Mouse (Mus musculus): ENCODE measurements around the gene Ptpru. TPM values are rescaled to one million over a fixed set of nuclear protein-coding genes. Genes with fewer than 3 reads are reported as not detected.
A peak's percentile ranks its signal among the peaks of the same experiment; 100 is the strongest.

The Ptpru gene
- polyA plus RNA-seq, 1 experiment from 2014 or later: 11.4 TPM

GRCm38 (mm10) chr4:131843290-131843743 is 5.2 kb upstream of the Ptpru start, which contains the start of gene Mecr:
Mecr (plus strand) TSS chr4:131843470.
- Histone ChIP-seq H3K9me3 (ENCODE audit: control insufficient read depth, low read length) (no peaks in the 10 kb centered on the region), H3K4me3 (ENCODE audit: low read depth, low read length) (peak within 1 kb of the TSS; percentile 85), H3K36me3 (ENCODE audit: control insufficient read depth, insufficient read depth, low read length) (no peaks in the 10 kb centered on the region), H3K4me1 (ENCODE audit: control insufficient read depth, insufficient read depth, low read length) (peaks cover 9% of the 10 kb centered on the region), H3K27ac (ENCODE audit: low read depth, low read length) (no peak within 1 kb of the TSS), H3K27me3 (ENCODE audit: control insufficient read depth, insufficient read depth, low read length) (peaks cover 2% of the 10 kb centered on the region; the same call in 1 of the 2 replicates), H3K9ac (ENCODE audit: low read length) (peak within 1 kb of the TSS; percentile 69), H3K4me2 (peak within 1 kb of the TSS; percentile 89)
- WGBS: under 1% methylated on average over 37 of the region's 37 CpGs
- DNase-seq (ENCODE audit: low spot score, missing footprints): peak; percentile 99
- peak; percentile 86 for ATAC-seq (ENCODE audit: low FRiP score)

GRCm38 (mm10) chr4:131836891-131837491 is 1.1 kb downstream of the Ptpru start:
- under 1% methylated on average over 72 of the region's 76 CpGs for WGBS
- H3K36me3 ChIP-seq (ENCODE audit: control insufficient read depth, insufficient read depth, low read length): no peaks in the 10 kb centered on the region
- peak; percentile 16 for ATAC-seq (ENCODE audit: low FRiP score)
- peaks cover 6% of the 10 kb centered on the region for H3K4me1 ChIP-seq (ENCODE audit: control insufficient read depth, insufficient read depth, low read length)
- H3K4me2 ChIP-seq: peak overlapping the region; percentile 98
- H3K27ac ChIP-seq (ENCODE audit: low read depth, low read length): no peak overlapping the region
- H3K9ac ChIP-seq (ENCODE audit: low read length): peak overlapping the region; percentile 79
- H3K9me3 ChIP-seq (ENCODE audit: control insufficient read depth, low read length): no peaks in the 10 kb centered on the region
- peaks cover 28% of the 10 kb centered on the region for H3K27me3 ChIP-seq (ENCODE audit: control insufficient read depth, insufficient read depth, low read length)
- DNase-seq (ENCODE audit: low spot score, missing footprints): peak; percentile 94
- peak overlapping the region; percentile 67 for H3K4me3 ChIP-seq (ENCODE audit: low read depth, low read length)

GRCm38 (mm10) chr4:131836351-131836881 is 1.7 kb downstream of the Ptpru start:
- Histone ChIP-seq H3K9me3 (ENCODE audit: control insufficient read depth, low read length) (no peaks in the 10 kb centered on the region), H3K9ac (ENCODE audit: low read length) (peak overlapping the region; percentile 79), H3K4me3 (ENCODE audit: low read depth, low read length) (peak overlapping the region; percentile 67), H3K36me3 (ENCODE audit: control insufficient read depth, insufficient read depth, low read length) (no peaks in the 10 kb centered on the region), H3K4me2 (peak overlapping the region; percentile 98), H3K27me3 (ENCODE audit: control insufficient read depth, insufficient read depth, low read length) (peaks cover 28% of the 10 kb centered on the region), H3K27ac (ENCODE audit: low read depth, low read length) (no peak overlapping the region), H3K4me1 (ENCODE audit: control insufficient read depth, insufficient read depth, low read length) (peaks cover 6% of the 10 kb centered on the region)
- under 1% methylated on average over 39 of the region's 39 CpGs for WGBS
- DNase-seq (ENCODE audit: low spot score, missing footprints): peak; percentile 95
- peak; percentile 29 for ATAC-seq (ENCODE audit: low FRiP score)

- Histone ChIP-seq H3K4me1 (ENCODE audit: control insufficient read depth, insufficient read depth, low read length) (peaks cover 6% of the 10 kb centered on the region), H3K36me3 (ENCODE audit: control insufficient read depth, insufficient read depth, low read length) (no peaks in the 10 kb centered on the region), H3K9ac (ENCODE audit: low read length) (no peak overlapping the region), H3K27ac (ENCODE audit: low read depth, low read length) (no peak overlapping the region), H3K4me2 (no peak overlapping the region), H3K27me3 (ENCODE audit: control insufficient read depth, insufficient read depth, low read length) (peaks cover 28% of the 10 kb centered on the region), H3K4me3 (ENCODE audit: low read depth, low read length) (no peak overlapping the region), H3K9me3 (ENCODE audit: control insufficient read depth, low read length) (no peaks in the 10 kb centered on the region)
- ATAC-seq (ENCODE audit: low FRiP score): no peak
- WGBS: 28% methylated on average over 9 of the region's 9 CpGs
- no peak for DNase-seq (ENCODE audit: low spot score, missing footprints)
These were observed 4.0 kb downstream of the Ptpru start for GRCm38 (mm10) chr4:131833971-131834609.

GRCm38 (mm10) chr4:131832759-131833407 is 5.2 kb downstream of the Ptpru start:
- no peak for ATAC-seq (ENCODE audit: low FRiP score)
- peaks cover 26% of the 10 kb centered on the region for H3K27me3 ChIP-seq (ENCODE audit: control insufficient read depth, insufficient read depth, low read length)
- H3K36me3 ChIP-seq (ENCODE audit: control insufficient read depth, insufficient read depth, low read length): no peaks in the 10 kb centered on the region
- WGBS: 82% methylated on average over 3 of the region's 3 CpGs
- no peak for DNase-seq (ENCODE audit: low spot score, missing footprints)
- H3K9ac ChIP-seq (ENCODE audit: low read length): no peak overlapping the region
- no peak overlapping the region for H3K4me2 ChIP-seq
- no peak overlapping the region for H3K27ac ChIP-seq (ENCODE audit: low read depth, low read length)
- peaks cover 7% of the 10 kb centered on the region for H3K4me1 ChIP-seq (ENCODE audit: control insufficient read depth, insufficient read depth, low read length)
- H3K4me3 ChIP-seq (ENCODE audit: low read depth, low read length): no peak overlapping the region
- H3K9me3 ChIP-seq (ENCODE audit: control insufficient read depth, low read length): no peaks in the 10 kb centered on the region

- no peak overlapping the region for H3K9ac ChIP-seq (ENCODE audit: low read length)
- H3K4me1 ChIP-seq (ENCODE audit: control insufficient read depth, insufficient read depth, low read length): peaks cover 17% of the 10 kb centered on the region
- H3K27ac ChIP-seq (ENCODE audit: low read depth, low read length): no peak overlapping the region
- WGBS: 75% methylated on average over 5 of the region's 5 CpGs
- no peak overlapping the region for H3K4me2 ChIP-seq
- H3K4me3 ChIP-seq (ENCODE audit: low read depth, low read length): no peak overlapping the region
- DNase-seq (ENCODE audit: low spot score, missing footprints) (no peak), ATAC-seq (ENCODE audit: low FRiP score) (no peak)
- H3K36me3 ChIP-seq (ENCODE audit: control insufficient read depth, insufficient read depth, low read length): no peaks in the 10 kb centered on the region
- H3K9me3 ChIP-seq (ENCODE audit: control insufficient read depth, low read length): no peaks in the 10 kb centered on the region
- peaks cover 16% of the 10 kb centered on the region; the same call in 1 of the 2 replicates for H3K27me3 ChIP-seq (ENCODE audit: control insufficient read depth, insufficient read depth, low read length)
These were observed 6.5 kb downstream of the Ptpru start for GRCm38 (mm10) chr4:131831546-131832045.

- Histone ChIP-seq H3K27ac (ENCODE audit: low read depth, low read length) (no peak overlapping the region), H3K36me3 (ENCODE audit: control insufficient read depth, insufficient read depth, low read length) (no peaks in the 10 kb centered on the region), H3K9ac (ENCODE audit: low read length) (no peak overlapping the region), H3K27me3 (ENCODE audit: control insufficient read depth, insufficient read depth, low read length) (no peaks in the 10 kb centered on the region; the same call in 1 of the 2 replicates), H3K4me2 (no peak overlapping the region), H3K4me3 (ENCODE audit: low read depth, low read length) (no peak overlapping the region), H3K9me3 (ENCODE audit: control insufficient read depth, low read length) (no peaks in the 10 kb centered on the region), H3K4me1 (ENCODE audit: control insufficient read depth, insufficient read depth, low read length) (peaks cover 20% of the 10 kb centered on the region)
- 84% methylated on average over 8 of the region's 8 CpGs for WGBS
- peak; percentile 31 for DNase-seq (ENCODE audit: low spot score, missing footprints)
- no peak for ATAC-seq (ENCODE audit: low FRiP score)
These were observed 9.0 kb downstream of the Ptpru start for GRCm38 (mm10) chr4:131829123-131829522.

GRCm38 (mm10) chr4:131826905-131827304 is 11.2 kb downstream of the Ptpru start:
- peak; percentile 81 for ATAC-seq (ENCODE audit: low FRiP score)
- H3K27ac ChIP-seq (ENCODE audit: low read depth, low read length): no peak overlapping the region
- no peak overlapping the region for H3K4me3 ChIP-seq (ENCODE audit: low read depth, low read length)
- 5% methylated on average over 6 of the region's 6 CpGs for WGBS
- peak; percentile 95 for DNase-seq (ENCODE audit: low spot score, missing footprints)
- no peak overlapping the region for H3K4me2 ChIP-seq
- H3K27me3 ChIP-seq (ENCODE audit: control insufficient read depth, insufficient read depth, low read length): no peaks in the 10 kb centered on the region; the same call in 1 of the 2 replicates
- H3K4me1 ChIP-seq (ENCODE audit: control insufficient read depth, insufficient read depth, low read length): peaks cover 20% of the 10 kb centered on the region
- no peaks in the 10 kb centered on the region for H3K36me3 ChIP-seq (ENCODE audit: control insufficient read depth, insufficient read depth, low read length)
- no peaks in the 10 kb centered on the region for H3K9me3 ChIP-seq (ENCODE audit: control insufficient read depth, low read length)
- no peak overlapping the region for H3K9ac ChIP-seq (ENCODE audit: low read length)
